Mouse (Mus musculus) heart, embryonic 14.5 days (tissue): Measurements from ENCODE around the gene Csmd2. TPM values are rescaled to one million over a fixed set of nuclear protein-coding genes. Genes with fewer than 3 reads are reported as not detected.
"Not testable (repeated sequence)": the region's sequence is repeated elsewhere in the genome, so short reads cannot be mapped to it uniquely, and the experiment has no call there.

Source experiments
- ATAC-seq: fragments of 200-750 bp; cut with Nextera tagmentation; 2 replicates; pipeline ENCODE4 v1.8.0; 2017; ENCODE audit warnings: low read depth, moderate TSS enrichment; ENCODE audit not compliant: insufficient number of reproducible peaks, insufficient read depth, low FRiP score
- H3K27ac ChIP-seq, 2 experiments: fragments of 200-500 bp in 1 of 2; fragments of 300-500 bp in 1 of 2; sonication (generic) in 1 of 2; replicated peaks in 1 of 2; 2 replicates each; pipeline ENCODE4 v1.5.1; 2012 to 2014; ENCODE audit warnings: low read depth in 2 of 2, low read length in 2 of 2, control low read depth in 1 of 2, mild to moderate bottlenecking in 1 of 2, mixed read lengths in 1 of 2; ENCODE audit not compliant: control insufficient read depth in 1 of 2, insufficient read depth in 1 of 2
- H3K27me3 ChIP-seq: fragments of 300-500 bp; sonication (generic); 2 replicates; pipeline ENCODE4 v1.6.1; 2014; ENCODE audit warnings: mild to moderate bottlenecking, low read length, control low read depth; ENCODE audit not compliant: control insufficient read depth, insufficient read depth
- H3K36me3 ChIP-seq: fragments of 300-500 bp; sonication (generic); 2 replicates; pipeline ENCODE4 v1.6.1; 2014; ENCODE audit warnings: mild to moderate bottlenecking, control low read depth, low read length, mixed read lengths; ENCODE audit not compliant: control insufficient read depth, insufficient read depth
- H3K4me1 ChIP-seq, 2 experiments: fragments of 200-500 bp in 1 of 2; fragments of 300-500 bp in 1 of 2; sonication (generic) in 1 of 2; 2 replicates each; pipeline ENCODE4 v1.6.1; 2012 to 2014; ENCODE audit warnings: low read length in 2 of 2, control low read depth in 1 of 2, mixed read lengths in 1 of 2; ENCODE audit not compliant: control insufficient read depth in 2 of 2, insufficient read depth in 2 of 2
- H3K4me2 ChIP-seq: fragments of 300-500 bp; sonication (generic); 2 replicates; pipeline ENCODE4 v1.6.1; 2014; ENCODE audit warnings: mild to moderate bottlenecking, low read length
- H3K4me3 ChIP-seq, 2 experiments: fragments of 200-500 bp in 1 of 2; fragments of 300-500 bp in 1 of 2; sonication (generic) in 1 of 2; 2 replicates each; pipeline ENCODE4 v1.5.1; 2012 to 2014; ENCODE audit warnings: low read length in 2 of 2, mild to moderate bottlenecking in 2 of 2, control low read depth in 1 of 2, low read depth in 1 of 2, moderate library complexity in 1 of 2; ENCODE audit not compliant: control insufficient read depth in 1 of 2, insufficient read depth in 1 of 2
- H3K9ac ChIP-seq: fragments of 300-500 bp; sonication (generic); 2 replicates; pipeline ENCODE4 v1.6.1; 2014; ENCODE audit warnings: mild to moderate bottlenecking, low read length
- H3K9me3 ChIP-seq: fragments of 300-500 bp; sonication (generic); 2 replicates; pipeline ENCODE4 v1.6.1; 2016; ENCODE audit warnings: low read length, control low read depth; ENCODE audit not compliant: control insufficient read depth
- WGBS: fragments of 180-500 bp; shearing (Covaris S2); extraction: QIAGEN DNeasy Blood & Tissue Kit; methylation state at CpG from one replicate; pipeline ENCODE4 v1.1.7; 2014; 5-methylcytosine and 5-hydroxymethylcytosine counted together
- polyA plus RNA-seq: library from polyadenylated mRNA; unstranded; fragments of >200 nt; fragmentation: Nextera tagmentation; extraction: Ambion mirVana; gene quantifications from 2 replicates; pipeline ENCODE4 v1.2.1, GENCODE M21; 2014

Gene Csmd2
- polyA plus RNA-seq, 1 experiment from 2014 or later, result 0.04 TPM

DNA sequence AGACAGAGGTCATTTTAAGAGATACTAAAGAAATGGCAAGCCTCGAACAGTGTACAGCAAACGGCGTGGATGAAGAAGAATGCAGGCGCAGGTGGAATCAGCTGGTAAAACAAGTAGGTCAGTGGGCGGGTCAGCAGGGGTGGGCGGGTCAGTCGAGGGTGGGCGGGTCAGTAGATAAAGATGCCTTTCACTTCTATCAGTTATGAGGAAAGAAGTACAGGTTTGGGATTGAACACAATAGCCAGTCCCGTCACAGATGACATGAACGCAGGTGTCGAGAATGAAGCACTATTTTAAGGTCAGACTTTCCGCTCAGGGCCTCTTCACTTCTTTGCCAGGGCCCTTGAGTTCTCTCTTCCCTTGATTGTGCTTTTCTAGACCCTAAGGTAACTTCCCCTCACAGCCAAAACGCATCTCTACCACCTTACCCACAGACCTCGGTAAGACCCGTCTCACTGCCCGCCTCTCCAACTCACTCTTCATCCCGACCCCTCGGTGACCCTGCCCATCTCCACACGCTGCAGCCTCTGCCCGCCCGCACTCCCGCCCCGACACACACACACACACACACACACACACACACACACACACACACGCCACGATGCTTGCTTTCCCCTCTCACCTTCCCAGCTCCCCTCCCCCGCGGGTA lies 621.7 kb downstream of the Csmd2 start:
- Histone ChIP-seq H3K9ac (peak overlapping the region; percentile 72), H3K27ac (peak overlapping the region; percentile 40 to 64; a peak in 1 of 4 replicates), H3K4me1 (peaks cover 4 to 5% of the 10 kb centered on the region in 2 experiments; a peak in 3 of 4 replicates), H3K4me2 (peak overlapping the region; percentile 80), H3K36me3 (no peaks in the 10 kb centered on the region), H3K9me3 (no peaks in the 10 kb centered on the region), H3K27me3 (no peaks in the 10 kb centered on the region), H3K4me3 (peak overlapping the region; percentile 70 to 92)
- ATAC-seq, result peak; percentile 47
- 9% methylated on average over 21 of the region's 27 CpGs for WGBS

DNA sequence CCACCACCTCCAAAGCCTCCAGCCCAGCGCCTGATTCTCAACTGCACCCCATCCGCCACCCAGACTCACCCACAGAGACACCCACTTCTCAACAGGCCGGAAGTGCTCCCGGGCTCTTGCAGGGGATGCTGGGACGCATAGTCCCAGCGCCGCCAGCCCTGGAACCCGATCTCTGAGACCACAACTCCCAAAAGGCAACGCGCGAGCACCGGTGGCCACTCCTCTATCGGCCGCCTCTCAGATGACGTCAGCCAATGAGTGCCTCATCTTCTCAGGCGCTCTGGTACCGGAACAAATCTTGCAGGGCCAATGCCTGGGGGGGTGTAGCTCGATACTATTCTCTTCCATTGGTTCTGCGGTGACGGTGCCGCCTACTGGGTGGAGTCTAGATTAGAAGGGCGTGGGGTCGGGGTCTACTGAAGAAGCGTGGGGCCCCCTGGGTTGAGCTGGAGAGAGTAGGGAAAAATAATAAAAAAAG lies 622.3 kb downstream of the Csmd2 start, which contains the start of gene Zscan20:
Gene Zscan20, minus strand, starts transcription at position 174 of the 478 bp plus-strand sequence.
- no peaks in the 10 kb centered on the region for H3K9me3 ChIP-seq
- H3K4me2 ChIP-seq, result peak within 1 kb of the TSS; percentile 80
- H3K27me3 ChIP-seq, result 0 out of 2 replicates have a peak, but pooled peaks cover 3% of the 10 kb centered on the region
- under 1% methylated on average over 24 of the region's 24 CpGs for WGBS
- peak within 1 kb of the TSS; percentile 40 to 64; a peak in 1 of 4 replicates for H3K27ac ChIP-seq
- H3K4me1 ChIP-seq, result peaks cover 4 to 5% of the 10 kb centered on the region in 2 experiments; a peak in 3 of 4 replicates
- H3K9ac ChIP-seq, result peak within 1 kb of the TSS; percentile 72
- H3K36me3 ChIP-seq, result no peaks in the 10 kb centered on the region
- ATAC-seq, result peak; percentile 95
- H3K4me3 ChIP-seq, result peak within 1 kb of the TSS; percentile 70 to 92

DNA sequence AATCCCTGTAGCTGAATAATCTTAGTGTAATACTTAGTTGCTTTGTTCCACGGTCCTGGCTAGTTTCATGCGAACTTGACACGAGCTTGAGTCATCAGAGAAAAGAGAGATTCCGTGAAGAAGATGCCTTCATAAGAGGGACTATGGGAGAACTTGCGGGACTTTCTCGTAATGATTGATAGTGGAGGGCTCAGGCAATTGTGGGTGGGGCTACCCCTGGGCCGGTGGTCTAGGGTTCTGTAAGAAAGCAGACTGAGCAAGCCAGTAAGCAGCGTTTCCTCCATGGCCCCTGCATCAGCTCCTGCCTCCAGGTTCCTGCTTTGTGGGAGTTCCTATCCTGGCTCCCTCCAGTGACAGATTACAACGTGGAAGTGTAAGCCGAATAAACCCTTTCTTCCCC lies 623.0 kb downstream of the Csmd2 start:
- peak overlapping the region in 1 of 2 experiments; percentile 70; a peak in 2 of 4 replicates for H3K4me3 ChIP-seq
- no peaks in the 10 kb centered on the region for H3K36me3 ChIP-seq
- H3K27ac ChIP-seq, result no peak overlapping the region
- 22% methylated on average over 10 of the region's 10 CpGs for WGBS
- peak overlapping the region; percentile 80 for H3K4me2 ChIP-seq
- ATAC-seq, result no peak
- peaks cover 4 to 5% of the 10 kb centered on the region in 2 experiments; a peak in 3 of 4 replicates for H3K4me1 ChIP-seq
- H3K9me3 ChIP-seq, result no peaks in the 10 kb centered on the region
- peak overlapping the region; percentile 47; the same call in 1 of the 2 replicates for H3K9ac ChIP-seq
- 0 out of 2 replicates have a peak, but pooled peaks cover 4% of the 10 kb centered on the region for H3K27me3 ChIP-seq

DNA sequence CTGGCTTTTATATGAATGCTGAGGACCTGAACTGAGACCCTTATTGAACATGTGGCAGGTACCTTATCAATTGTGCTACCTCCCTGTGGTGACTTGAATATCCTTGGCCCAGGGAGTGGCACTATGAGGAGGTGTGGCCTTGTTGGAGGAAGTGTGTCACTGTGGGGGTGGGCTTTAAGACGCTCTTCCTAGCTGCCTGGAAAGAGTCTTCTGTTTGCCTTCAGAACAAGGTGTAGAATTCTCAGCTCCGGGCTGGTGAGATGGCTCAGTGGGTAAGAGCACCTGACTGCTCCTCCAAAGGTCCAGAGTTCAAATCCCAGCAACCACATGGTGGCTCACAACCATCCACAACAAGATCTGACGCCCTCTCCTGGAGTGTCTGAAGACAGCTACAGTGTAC lies 624.1 kb downstream of the Csmd2 start:
- H3K27ac ChIP-seq, H3K4me2 ChIP-seq, H3K4me3 ChIP-seq, H3K9ac ChIP-seq, H3K9me3 ChIP-seq, H3K27me3 ChIP-seq, ATAC-seq, H3K4me1 ChIP-seq, H3K36me3 ChIP-seq: not testable (repeated sequence)
- WGBS, result 77% methylated on average over 3 of the region's 3 CpGs

- 20% methylated on average over 8 of the region's 8 CpGs for WGBS
Observed at GRCm38 (mm10) chr4:128613326-128613725, 625.7 kb downstream of the Csmd2 start.

GRCm38 (mm10) chr4:128615761-128616160 lies 628.1 kb downstream of the Csmd2 start:
- H3K4me2 ChIP-seq, result no peak overlapping the region
- no peak overlapping the region for H3K27ac ChIP-seq
- no peaks in the 10 kb centered on the region for H3K36me3 ChIP-seq
- ATAC-seq, result no peak
- peaks cover 18% of the 10 kb centered on the region; the same call in 1 of the 2 replicates for H3K27me3 ChIP-seq
- H3K9ac ChIP-seq, result no peak overlapping the region
- no peaks in the 10 kb centered on the region for H3K9me3 ChIP-seq
- 80% methylated on average over 14 of the region's 14 CpGs for WGBS
- no peak overlapping the region for H3K4me3 ChIP-seq
- H3K4me1 ChIP-seq, result peaks cover 7 to 10% of the 10 kb centered on the region in 2 experiments; a peak in 1 of 4 replicates

More at GRCm38 (mm10) chr4:128613326-128613725, 625.7 kb downstream of the Csmd2 start:
- Histone ChIP-seq H3K27ac (no peak overlapping the region), H3K9me3 (no peaks in the 10 kb centered on the region), H3K4me1 (peaks cover 7 to 10% of the 10 kb centered on the region in 2 experiments; a peak in 1 of 4 replicates), H3K4me3 (no peak overlapping the region), H3K4me2 (no peak overlapping the region), H3K27me3 (peaks cover 18% of the 10 kb centered on the region; the same call in 1 of the 2 replicates), H3K9ac (no peak overlapping the region), H3K36me3 (no peaks in the 10 kb centered on the region)
- ATAC-seq, result no peak
